Mouse (Mus musculus) olfactory bulb, adult 2 months (tissue): Measurements from ENCODE around the gene Rgs3. TPM values are rescaled to one million over a fixed set of nuclear protein-coding genes. Genes with fewer than 3 reads are reported as not detected.

Source experiments
- H3K27ac ChIP-seq: fragments of 200-500 bp; 2 replicates; pipeline ENCODE4 v1.5.1; 2012; ENCODE audit warnings: low read depth, low read length; ENCODE audit not compliant: insufficient read depth
- H3K4me1 ChIP-seq: fragments of 200-500 bp; 2 replicates; pipeline ENCODE4 v1.6.1; 2012; ENCODE audit warnings: low read length; ENCODE audit not compliant: control insufficient read depth, insufficient read depth
- H3K4me3 ChIP-seq: fragments of 200-500 bp; 2 replicates; pipeline ENCODE4 v1.5.1; 2012; ENCODE audit warnings: mild to moderate bottlenecking, low read depth, low read length, moderate library complexity; ENCODE audit not compliant: insufficient read depth
- CTCF ChIP-seq: fragments of 200-500 bp; IDR thresholded peaks from 2 replicates; pipeline ENCODE4 v1.5.1; 2012; ENCODE audit warnings: low read depth, mild to moderate bottlenecking, low read length, moderate library complexity; ENCODE audit not compliant: insufficient read depth
- POLR2A ChIP-seq: fragments of 200-500 bp; IDR thresholded peaks from 2 replicates; pipeline ENCODE4 v1.6.1; 2012; ENCODE audit warnings: mild to moderate bottlenecking, low read depth, low read length, moderate library complexity; ENCODE audit not compliant: insufficient read depth
- WGBS: fragments of 180-500 bp; shearing (Covaris S2); methylation state at CpG from one replicate; pipeline ENCODE4 v1.1.7; 2018; 5-methylcytosine and 5-hydroxymethylcytosine counted together
- polyA plus RNA-seq: library from polyadenylated mRNA; stranded (reverse); fragments of >200 nt; gene quantifications from 2 replicates; pipeline ENCODE4 v1.2.4, GENCODE M21; 2012; ENCODE audit warnings: low replicate concordance; ENCODE audit not compliant: missing spikeins, insufficient read depth, insufficient read length

Gene Rgs3
- polyA plus RNA-seq, 1 experiment: not detected

- Histone ChIP-seq H3K4me1 (peaks cover 30% of the 10 kb centered on the region), H3K4me3 (no peak overlapping the region), H3K27ac (no peak overlapping the region)
- WGBS: 81% methylated on average over 14 of the region's 14 CpGs
- no peak for TF ChIP-seq CTCF
- no peak for TF ChIP-seq POLR2A
These were observed 62.4 kb downstream of the Rgs3 start for GRCm38 (mm10) chr4:62621880-62622675.

GRCm38 (mm10) chr4:62623251-62624015, 63.8 kb downstream of the Rgs3 start:
- H3K27ac ChIP-seq: no peak overlapping the region
- H3K4me1 ChIP-seq: peaks cover 32% of the 10 kb centered on the region
- TF ChIP-seq CTCF: no peak
- TF ChIP-seq POLR2A: no peak
- no peak overlapping the region for H3K4me3 ChIP-seq
- 86% methylated on average over 13 of the region's 13 CpGs for WGBS

DNA sequence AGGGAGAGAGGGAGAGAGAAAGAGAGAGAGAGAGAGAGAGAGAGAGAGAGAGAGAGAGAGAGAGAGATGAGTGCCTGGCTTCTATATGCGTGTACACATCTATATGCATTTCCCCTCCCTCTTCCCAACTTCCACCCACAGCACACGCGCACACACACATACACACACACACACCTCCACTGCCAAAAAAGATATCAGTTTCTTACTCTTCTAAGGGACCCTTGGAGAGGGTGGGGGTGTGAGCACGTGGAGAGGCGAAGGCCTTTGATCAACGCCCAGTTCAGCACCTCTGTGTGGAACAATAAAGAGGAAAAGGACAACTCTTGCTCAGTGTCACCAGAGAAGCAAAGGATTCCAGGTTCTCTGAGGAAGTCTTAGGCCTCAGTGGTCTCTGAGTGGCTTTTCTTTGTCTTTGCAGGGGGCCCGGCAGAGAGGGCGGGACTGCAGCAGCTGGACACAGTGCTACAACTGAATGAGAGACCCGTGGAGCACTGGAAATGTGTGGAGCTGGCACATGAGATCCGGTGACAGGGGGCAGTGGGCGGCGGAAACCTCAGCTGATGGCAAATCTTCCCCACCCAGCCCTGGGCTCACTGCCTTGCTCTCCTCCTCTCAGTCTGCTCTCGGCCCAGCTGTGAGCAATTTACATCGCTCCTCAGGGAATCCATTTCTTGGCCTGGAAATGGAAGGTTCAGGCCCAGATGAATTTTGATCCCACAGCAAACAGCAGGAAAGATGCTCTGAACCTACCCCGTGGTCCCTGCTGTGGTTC, 65.2 kb downstream of the Rgs3 start:
- Histone ChIP-seq H3K27ac (peak overlapping the region; percentile 80), H3K4me1 (peaks cover 29% of the 10 kb centered on the region)

GRCm38 (mm10) chr4:62625451-62626061, 65.9 kb downstream of the Rgs3 start:
- 80% methylated on average over 19 of the region's 19 CpGs for WGBS

More for the DNA sequence above, 65.2 kb downstream of the Rgs3 start:
- 32% methylated on average over 15 of the region's 15 CpGs for WGBS
- no peak overlapping the region for H3K4me3 ChIP-seq
- TF ChIP-seq POLR2A: no peak
- TF ChIP-seq CTCF: no peak

DNA sequence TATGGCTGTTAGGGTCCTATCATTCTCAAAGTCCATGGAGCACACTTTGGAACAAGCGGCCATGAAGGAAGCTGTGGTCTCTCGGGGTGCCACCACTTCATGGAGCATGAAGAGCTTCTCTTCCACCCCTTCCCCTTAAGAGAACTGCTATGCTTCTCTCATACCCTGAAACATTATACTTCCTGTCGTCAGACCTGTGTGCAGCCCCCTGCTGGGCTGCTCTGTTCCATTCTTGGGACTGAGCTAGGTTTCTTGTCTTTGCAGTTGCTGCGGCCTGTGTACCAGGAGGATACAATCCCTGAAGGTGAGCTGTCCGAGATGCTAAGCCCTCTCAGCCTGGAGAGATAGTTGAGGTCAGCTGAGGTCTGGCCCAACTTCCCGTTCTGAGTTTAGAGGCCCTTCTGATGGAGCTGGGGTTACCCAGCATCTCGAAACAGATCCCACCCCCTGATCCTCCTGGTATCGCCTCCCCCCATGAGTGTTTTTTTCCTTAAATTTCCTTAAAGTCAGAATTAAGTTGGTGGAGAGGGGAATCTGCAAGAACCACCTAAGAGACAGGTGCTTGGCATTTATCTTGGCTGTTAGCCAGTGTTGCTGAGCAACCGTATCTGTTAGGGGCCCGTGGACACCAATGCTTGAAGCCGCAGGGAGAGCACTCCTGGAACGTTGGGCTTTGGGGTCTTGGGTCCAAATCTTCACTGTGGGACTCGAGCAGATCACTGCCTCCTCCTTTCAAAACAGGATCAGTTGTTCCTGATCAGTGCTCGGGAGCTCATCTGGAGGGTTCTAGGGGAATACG, 66.8 kb downstream of the Rgs3 start:
- TF ChIP-seq CTCF: no peak
- no peak for TF ChIP-seq POLR2A
- Histone ChIP-seq H3K4me1 (peaks cover 41% of the 10 kb centered on the region), H3K4me3 (no peak overlapping the region), H3K27ac (no peak overlapping the region; the same call in 1 of the 2 replicates)
- WGBS: 80% methylated on average over 15 of the region's 15 CpGs

More at GRCm38 (mm10) chr4:62625451-62626061, 65.9 kb downstream of the Rgs3 start:
- H3K27ac ChIP-seq: peak overlapping the region; percentile 80
- H3K4me1 ChIP-seq: peaks cover 36% of the 10 kb centered on the region
- TF ChIP-seq CTCF (no peak), POLR2A (no peak)
- H3K4me3 ChIP-seq: no peak overlapping the region

GRCm38 (mm10) chr4:62627331-62627730, 67.7 kb downstream of the Rgs3 start:
- 83% methylated on average over 4 of the region's 4 CpGs for WGBS
- TF ChIP-seq CTCF: no peak
- TF ChIP-seq POLR2A: no peak
- no peak overlapping the region for H3K4me3 ChIP-seq
- no peak overlapping the region for H3K27ac ChIP-seq
- H3K4me1 ChIP-seq: peaks cover 41% of the 10 kb centered on the region

DNA sequence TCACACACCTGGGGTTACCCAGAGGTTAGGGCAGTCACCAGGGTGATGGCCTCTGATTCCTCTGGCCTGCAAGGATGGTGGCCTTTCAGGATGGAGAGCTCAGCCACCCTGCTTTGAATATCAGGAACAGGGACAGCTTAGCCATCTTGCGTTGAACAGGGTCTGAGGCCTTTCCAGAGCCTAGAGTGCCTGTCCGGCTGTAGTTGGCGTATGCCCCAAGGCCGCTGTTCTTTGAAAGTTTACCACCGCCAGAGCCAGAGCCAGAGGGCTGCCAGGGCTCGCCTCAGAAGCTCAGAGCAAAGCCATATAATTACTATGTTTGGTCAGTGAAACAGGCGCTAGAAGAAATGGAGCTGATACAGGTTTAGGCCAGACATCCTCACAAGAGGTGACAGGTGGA, 68.9 kb downstream of the Rgs3 start:
- 77% methylated on average over 7 of the region's 7 CpGs for WGBS
- Histone ChIP-seq H3K27ac (no peak overlapping the region), H3K4me3 (no peak overlapping the region), H3K4me1 (peaks cover 38% of the 10 kb centered on the region)
- TF ChIP-seq POLR2A (no peak), CTCF (no peak)

- WGBS: 86% methylated on average over 9 of the region's 9 CpGs
- no peak overlapping the region for H3K4me3 ChIP-seq
These were observed 69.8 kb downstream of the Rgs3 start for GRCm38 (mm10) chr4:62629461-62629860.

More at GRCm38 (mm10) chr4:62629461-62629860, 69.8 kb downstream of the Rgs3 start:
- no peak overlapping the region for H3K27ac ChIP-seq
- TF ChIP-seq CTCF: no peak
- TF ChIP-seq POLR2A: no peak
- peaks cover 43% of the 10 kb centered on the region for H3K4me1 ChIP-seq
